Mouse (Mus musculus) hindbrain, embryonic 11.5 days (tissue): ENCODE measurements around the gene Ephb6. TPM values are rescaled to one million over a fixed set of nuclear protein-coding genes. Genes with fewer than 3 reads are reported as not detected.

Experiments
- ATAC-seq: fragments of 200-750 bp; cut with Nextera tagmentation; 2 replicates; pipeline ENCODE4 v1.8.0; 2017; ENCODE audit warnings: mild to moderate bottlenecking, moderate TSS enrichment, moderate library complexity; ENCODE audit not compliant: low FRiP score
- DNase-seq: peaks from one replicate; pipeline ENCODE4 v3.0.0-alpha.2; 2015; ENCODE audit warnings: low spot score
- H3K27ac ChIP-seq: fragments of 300-500 bp; sonication (generic); 2 replicates; pipeline ENCODE4 v1.5.1; 2014; ENCODE audit warnings: mild to moderate bottlenecking, low read depth, low read length
- H3K27me3 ChIP-seq: fragments of 300-500 bp; sonication (generic); 2 replicates; pipeline ENCODE4 v1.6.1; 2014; ENCODE audit warnings: mild to moderate bottlenecking, low read length, moderate library complexity, mixed read lengths; ENCODE audit not compliant: control insufficient read depth, insufficient read depth
- H3K36me3 ChIP-seq: fragments of 300-500 bp; sonication (generic); 2 replicates; pipeline ENCODE4 v1.6.1; 2014; ENCODE audit warnings: mild to moderate bottlenecking, low read length, moderate library complexity, mixed read lengths; ENCODE audit not compliant: control insufficient read depth, insufficient read depth
- H3K4me1 ChIP-seq: fragments of 300-500 bp; sonication (generic); replicated peaks from 2 replicates; pipeline ENCODE4 v1.6.1; 2014; ENCODE audit warnings: low read length, mixed read lengths; ENCODE audit not compliant: control insufficient read depth, insufficient read depth
- H3K4me2 ChIP-seq: fragments of 300-500 bp; sonication (generic); replicated peaks from 2 replicates; pipeline ENCODE4 v1.6.1; 2014; ENCODE audit warnings: mild to moderate bottlenecking, low read depth, low read length
- H3K4me3 ChIP-seq: fragments of 300-500 bp; sonication (generic); 2 replicates; pipeline ENCODE4 v1.5.1; 2014; ENCODE audit warnings: low read depth, low read length
- H3K9ac ChIP-seq: fragments of 300-500 bp; sonication (generic); 2 replicates; pipeline ENCODE4 v1.6.1; 2014; ENCODE audit warnings: low read depth, low read length
- H3K9me3 ChIP-seq: fragments of 300-500 bp; sonication (generic); 2 replicates; pipeline ENCODE4 v1.6.1; 2016; ENCODE audit warnings: low read length; ENCODE audit not compliant: control insufficient read depth
- WGBS: fragments of 180-500 bp; shearing (Covaris S2); extraction: QIAGEN DNeasy Blood & Tissue Kit; methylation state at CpG from one replicate; pipeline ENCODE4 v1.1.7; 2014; 5-methylcytosine and 5-hydroxymethylcytosine counted together
- polyA plus RNA-seq: library from polyadenylated mRNA; unstranded; fragments of >200 nt; fragmentation: Nextera tagmentation; extraction: Ambion mirVana; gene quantifications from 2 replicates; pipeline ENCODE4 v1.2.1, GENCODE M21; 2014

Gene Ephb6
- polyA plus RNA-seq, 1 experiment from 2014 or later, result 8.8 TPM

DNA sequence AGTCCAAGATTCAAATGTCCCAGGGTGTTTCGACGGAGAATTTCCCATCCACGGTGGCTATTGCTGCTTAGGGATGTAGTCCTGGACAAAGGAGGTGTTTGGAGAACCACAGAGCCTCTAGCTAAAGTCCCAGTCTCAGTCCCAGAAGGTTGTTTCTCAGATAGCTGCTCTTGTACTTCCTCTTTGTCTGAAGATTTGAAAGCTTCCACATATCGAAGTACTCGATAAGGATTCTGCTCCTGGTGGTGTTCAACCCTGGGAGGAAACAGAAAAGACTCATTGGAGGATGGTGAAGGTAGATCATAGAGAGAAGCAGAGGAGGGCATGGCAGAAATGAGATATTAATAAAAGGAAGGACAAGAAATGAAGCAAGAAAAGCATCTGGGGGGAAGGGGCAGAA lies 47.9 kb downstream of the Ephb6 start:
- H3K4me3 ChIP-seq, result no peak overlapping the region
- H3K9ac ChIP-seq, result no peak overlapping the region
- no peak overlapping the region for H3K27ac ChIP-seq
- ATAC-seq, result no peak
- H3K4me1 ChIP-seq, result no peaks in the 10 kb centered on the region
- no peaks in the 10 kb centered on the region for H3K9me3 ChIP-seq
- H3K36me3 ChIP-seq, result no peaks in the 10 kb centered on the region
- WGBS, result 94% methylated on average over 5 of the region's 5 CpGs
- no peaks in the 10 kb centered on the region for H3K27me3 ChIP-seq
- DNase-seq, result no peak
- no peak overlapping the region for H3K4me2 ChIP-seq

DNA sequence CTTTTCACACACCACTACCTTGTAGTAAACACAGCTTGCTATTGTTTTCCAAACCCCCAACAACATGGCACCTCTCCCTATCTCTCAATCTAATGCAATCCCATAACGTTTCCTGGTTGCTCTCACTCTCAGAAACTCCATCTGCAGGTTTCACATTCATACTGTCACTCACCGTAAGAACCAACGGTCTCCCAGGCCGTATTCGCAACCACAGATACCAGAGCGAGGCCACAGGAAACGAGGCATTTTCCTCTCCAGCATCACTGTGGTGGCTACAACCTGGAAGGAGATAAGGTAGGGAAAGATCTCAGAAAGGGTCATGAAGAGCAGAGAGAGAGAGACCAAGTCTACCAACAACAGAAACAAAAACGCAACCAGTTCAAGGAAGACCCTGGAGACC lies 49.4 kb downstream of the Ephb6 start:
- no peaks in the 10 kb centered on the region for H3K9me3 ChIP-seq
- ATAC-seq (no peak), DNase-seq (no peak)
- no peaks in the 10 kb centered on the region for H3K36me3 ChIP-seq
- WGBS, result 88% methylated on average over 8 of the region's 8 CpGs
- H3K4me3 ChIP-seq, result no peak overlapping the region
- H3K27ac ChIP-seq, result no peak overlapping the region
- no peak overlapping the region for H3K4me2 ChIP-seq
- H3K4me1 ChIP-seq, result no peaks in the 10 kb centered on the region
- no peaks in the 10 kb centered on the region for H3K27me3 ChIP-seq
- no peak overlapping the region for H3K9ac ChIP-seq

DNA sequence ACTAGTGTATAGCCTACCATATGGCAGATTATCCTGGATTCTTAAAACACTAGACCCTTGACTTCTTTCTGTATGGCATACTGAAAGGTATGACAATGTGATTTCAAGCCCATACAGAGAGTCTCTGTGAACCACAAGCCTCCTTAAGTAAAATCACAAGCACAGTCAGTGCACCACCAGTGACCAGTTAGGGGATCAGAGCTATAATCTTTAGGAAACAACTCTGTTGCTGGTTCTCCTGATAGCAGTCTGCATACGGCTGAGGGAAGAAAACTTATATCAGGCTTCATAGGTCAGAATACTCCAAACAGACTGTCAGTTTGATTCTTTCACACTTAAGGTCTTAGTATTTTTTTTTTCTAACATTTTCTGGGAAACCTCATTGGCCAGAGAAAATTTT lies 53.2 kb downstream of the Ephb6 start:
- whole genome bisulfite sequencing, result 87% methylated on average over 1 of the region's 1 CpGs
- Histone ChIP-seq H3K4me2 (no peak overlapping the region), H3K4me1 (no peaks in the 10 kb centered on the region), H3K27ac (no peak overlapping the region), H3K9me3 (no peaks in the 10 kb centered on the region), H3K4me3 (no peak overlapping the region), H3K36me3 (no peaks in the 10 kb centered on the region), H3K9ac (no peak overlapping the region), H3K27me3 (no peaks in the 10 kb centered on the region)
- ATAC-seq, result no peak
- DNase-seq, result no peak

DNA sequence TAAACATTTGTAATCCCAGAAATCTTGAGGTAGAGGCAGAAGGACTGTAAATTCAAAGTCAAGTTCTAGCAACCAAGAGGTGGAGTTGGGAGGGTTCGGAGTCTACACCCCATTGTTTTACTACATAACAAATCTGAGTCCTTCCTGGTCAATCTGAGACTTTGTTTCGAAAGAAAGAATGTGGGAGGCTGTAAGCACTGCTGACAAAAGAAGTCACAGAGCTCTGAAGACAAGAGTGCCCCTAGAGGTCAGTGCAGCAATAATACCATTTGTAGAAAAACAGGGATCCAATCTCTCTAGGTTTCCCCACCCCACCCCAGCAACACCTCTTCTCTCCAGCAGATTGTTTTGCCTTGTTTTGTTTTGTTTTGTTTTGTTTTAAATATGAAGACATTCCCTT lies 57.0 kb downstream of the Ephb6 start:
- DNase-seq (peak; percentile 26), ATAC-seq (no peak)
- Histone ChIP-seq H3K36me3 (no peaks in the 10 kb centered on the region), H3K4me2 (no peak overlapping the region), H3K27ac (no peak overlapping the region), H3K27me3 (no peaks in the 10 kb centered on the region), H3K4me3 (no peak overlapping the region), H3K4me1 (no peaks in the 10 kb centered on the region), H3K9me3 (no peaks in the 10 kb centered on the region), H3K9ac (no peak overlapping the region)
- WGBS, result 40% methylated on average over 2 of the region's 2 CpGs

Other genes starting within 250 kb of the Ephb6 start
- gene Prss3, start 227.8 kb upstream of the Ephb6 start, polyA plus RNA-seq, result 0.26 and 0.32 TPM in 2 replicates
- not detected in 2 replicates for gene Gm5771, start 213.1 kb upstream of the Ephb6 start, polyA plus RNA-seq
- 0.22 and 0.69 TPM in 2 replicates for gene Gm10334, start 159.3 kb upstream of the Ephb6 start, polyA plus RNA-seq
- gene Prss1, start 146.6 kb upstream of the Ephb6 start, polyA plus RNA-seq, result not detected in 2 replicates
- not detected in 2 replicates for gene Prss2, start 83.7 kb upstream of the Ephb6 start, polyA plus RNA-seq
- gene Trpv6, start 30.9 kb downstream of the Ephb6 start, polyA plus RNA-seq, result 0.34 and 0.43 TPM in 2 replicates
- gene Trpv5, start 75.3 kb downstream of the Ephb6 start, polyA plus RNA-seq, result not detected in 2 replicates
- gene Llcfc1, start 78.9 kb downstream of the Ephb6 start, polyA plus RNA-seq, result not detected in 2 replicates
- gene Kel, start 98.9 kb downstream of the Ephb6 start, polyA plus RNA-seq, result 9.2 and 10.0 TPM in 2 replicates
- gene Olfr459, start 169.7 kb downstream of the Ephb6 start, polyA plus RNA-seq, result not detected in 2 replicates
- gene Pip, start 242.1 kb downstream of the Ephb6 start, polyA plus RNA-seq, result not detected in 2 replicates
- gene Sval2, start 247.5 kb downstream of the Ephb6 start, polyA plus RNA-seq, result not detected in 2 replicates